Mouse (Mus musculus): ENCODE results near the gene Prrt1. TPM values are rescaled to one million over a fixed set of nuclear protein-coding genes. Genes with fewer than 3 reads are reported as not detected.
A peak's percentile ranks its signal among the peaks of the same experiment; 100 is the strongest.

Prrt1 gene
- total and polyA plus RNA-seq, 3 experiments, result 1.0 TPM; not detected in 2

DNA sequence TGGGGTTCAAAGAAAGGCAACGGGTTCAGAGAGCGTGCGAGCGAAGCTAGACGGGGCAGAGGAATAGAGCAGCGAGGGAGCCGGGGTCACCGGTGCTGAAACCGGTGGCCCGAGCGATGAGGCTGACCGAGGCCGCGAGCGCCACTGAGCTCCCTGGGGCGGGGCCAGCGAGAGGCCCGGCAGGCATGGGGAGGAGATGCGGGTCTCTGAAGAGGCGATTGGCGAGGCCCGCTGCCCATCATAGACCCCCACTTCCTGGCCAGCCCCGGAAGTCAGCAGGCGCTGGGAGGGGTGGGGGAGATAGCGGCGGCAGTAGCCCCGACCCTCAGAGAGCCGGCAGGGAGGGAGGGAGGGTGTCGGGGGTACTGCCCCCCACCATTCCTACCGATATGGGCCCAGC lies 23.7 kb upstream of the Prrt1 start (continued):
- TF ChIP-seq ELF1 (IDR thresholded peaks at IDR 0.05; ENCODE audit: low read depth, low read length) (peak; percentile 86), NELFE (IDR thresholded peaks at IDR 0.05; ENCODE audit: low read depth, low read length) (peak; percentile 92), MAZ (IDR thresholded peaks at IDR 0.05; ENCODE audit: low read depth, low read length) (peak; percentile 97; the same call in 1 of the 2 replicates), MXI1 (IDR thresholded peaks at IDR 0.05; ENCODE audit: low read depth, low read length) (peak; percentile 64), UBTF (IDR thresholded peaks at IDR 0.05; ENCODE audit: borderline replicate concordance, insufficient read depth, low read depth, low read length) (no peak), USF2 (IDR thresholded peaks at IDR 0.05; ENCODE audit: borderline replicate concordance in 1 of 2, insufficient read depth in 1 of 2, low read depth in 1 of 2, low read length in 2 of 2) (no peak), SMC3 (IDR thresholded peaks at IDR 0.05; ENCODE audit: low read depth, low read length) (no peak), CTCF (IDR thresholded peaks at IDR 0.05 in 2 of 3, conservative IDR thresholded peaks at IDR 0.05 in 1 of 3; ENCODE audit: control insufficient read depth in 1 of 3, insufficient read depth in 1 of 3, low read depth in 2 of 3, low read length in 3 of 3, poor library complexity in 1 of 3, severe bottlenecking in 1 of 3) (no peak), MYB (IDR thresholded peaks at IDR 0.05; ENCODE audit: low read depth, low read length) (no peak), ETS1 (IDR thresholded peaks at IDR 0.05; ENCODE audit: low read depth, low read length) (0 out of 2 replicates have a peak, but pooled peaks have one; percentile 15), ZNF384 (IDR thresholded peaks at IDR 0.05; ENCODE audit: low read depth, low read length) (no peak), POLR2AphosphoS2 (IDR thresholded peaks at IDR 0.05; ENCODE audit: low read length) (peak; percentile 86), JUND (IDR thresholded peaks at IDR 0.05; ENCODE audit: low read depth, low read length) (no peak), GATA1 (IDR thresholded peaks at IDR 0.05; ENCODE audit: low read depth, low read length) (no peak), GABPA (IDR thresholded peaks at IDR 0.05; ENCODE audit: low read depth, low read length) (no peak), E2F4 (IDR thresholded peaks at IDR 0.05; ENCODE audit: borderline replicate concordance, low read depth, low read length) (no peak), RAD21 (IDR thresholded peaks at IDR 0.05; ENCODE audit: low read depth, low read length) (no peak), HCFC1 (IDR thresholded peaks at IDR 0.05; ENCODE audit: low read depth, low read length) (peak; percentile 85), ZC3H11A (IDR thresholded peaks at IDR 0.05; ENCODE audit: low read depth, low read length) (no peak)

DNA sequence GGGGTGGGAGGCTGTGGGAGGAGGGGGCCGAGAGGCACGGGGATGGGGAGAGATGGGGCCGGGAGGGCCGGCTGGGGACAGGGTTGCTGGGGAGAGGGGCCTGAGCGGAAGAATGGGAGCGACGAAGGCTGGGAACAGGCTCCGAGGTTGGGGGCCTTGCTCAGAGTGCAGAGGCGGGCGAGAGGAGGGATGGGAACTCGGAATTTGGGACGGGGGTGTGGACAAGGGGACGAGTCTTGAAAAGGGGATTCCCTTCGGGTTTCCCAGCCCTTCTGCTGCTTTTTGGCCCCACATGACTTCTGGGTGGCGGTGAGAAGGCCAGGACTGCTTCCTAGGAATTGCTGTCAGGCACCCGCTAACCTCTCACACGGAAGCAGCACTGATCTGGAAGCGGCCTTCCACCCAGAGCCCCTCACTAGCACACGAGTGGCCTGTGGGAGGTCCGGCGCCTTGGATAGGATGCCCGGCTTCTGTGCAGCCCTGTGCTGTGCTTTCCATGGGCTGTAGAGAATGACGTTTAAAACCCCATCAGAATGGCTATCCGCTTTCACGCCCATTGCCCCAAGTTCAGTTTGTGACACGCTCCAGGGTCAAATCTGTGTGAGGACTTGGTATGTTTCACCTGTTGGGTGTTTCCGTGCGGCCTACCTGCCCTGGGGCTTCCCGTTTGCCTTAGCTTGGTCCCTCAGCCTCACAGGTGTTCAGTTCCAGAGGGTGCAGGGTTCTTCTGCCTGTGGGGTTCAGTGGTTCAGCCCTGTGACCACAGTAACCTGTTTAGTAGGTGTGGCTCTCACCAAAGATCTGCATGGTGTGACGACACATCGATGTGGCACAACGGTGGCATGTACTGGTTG lies 22.9 kb upstream of the Prrt1 start:
- Histone ChIP-seq H3K9ac (ENCODE audit: control insufficient read depth, low read depth, low read length, poor library complexity, severe bottlenecking) (peak overlapping the region; percentile 92), H3K79me2 (ENCODE audit: control insufficient read depth, insufficient read depth, low read length, poor library complexity) (peaks cover 53% of the 10 kb centered on the region), H3K9me3 (replicated peaks; ENCODE audit: insufficient read depth, low read length) (no peaks in the 10 kb centered on the region), H3K4me1 (ENCODE audit: control insufficient read depth in 1 of 2, insufficient read depth in 2 of 2, low read length in 2 of 2) (peaks cover 6 to 26% of the 10 kb centered on the region in 2 experiments; a peak in 3 of 4 replicates), H3K27ac (ENCODE audit: control insufficient read depth, low read depth, low read length) (peak overlapping the region; percentile 39), H3K36me3 (ENCODE audit: control insufficient read depth in 1 of 2, insufficient read depth in 2 of 2, low read length in 2 of 2) (peaks cover 0 to 10% of the 10 kb centered on the region in 2 experiments; a peak in 2 of 4 replicates), H3K4me3 (ENCODE audit: control insufficient read depth in 1 of 2, insufficient read depth in 1 of 2, low read depth in 2 of 2, low read length in 2 of 2) (peak overlapping the region; percentile 95 to 99), H3K27me3 (ENCODE audit: control insufficient read depth in 1 of 2, insufficient read depth in 2 of 2, low read length in 2 of 2) (no peaks in the 10 kb centered on the region)
- DNase-seq (ENCODE audit: low read depth, low spot score), result no peak
- no peak for TF ChIP-seq CHD1 (IDR thresholded peaks at IDR 0.05; ENCODE audit: low read depth, low read length)

Data from MEL (cell line).